Mouse (Mus musculus) mouse trophoblast stem cell (cell line): ENCODE results near the gene Ube2c.
"Not testable (repeated sequence)": the region's sequence is repeated elsewhere in the genome, so short reads cannot be mapped to it uniquely, and the experiment has no call there.

Experiments
- in situ Hi-C, 2 experiments: fragments of 300-500 bp; cut with MseI, MboI; formaldehyde crosslinking; loops; 2 replicates in 1 of 2; 3 replicates in 1 of 2; pipeline ENCODE4 v1.15.1; 2025

The Ube2c gene

GRCm38 (mm10) chr2:164787779-164788178 lies 18.1 kb downstream of the Ube2c start:
- in situ Hi-C loops = no loop called here

GRCm38 (mm10) chr2:164788411-164788810 lies 18.7 kb downstream of the Ube2c start:
- in situ Hi-C loops = no loop called here

- in situ Hi-C loops = no loop called here
Observed at GRCm38 (mm10) chr2:164790451-164790850, 20.8 kb downstream of the Ube2c start.

GRCm38 (mm10) chr2:164791841-164792261 lies 22.2 kb downstream of the Ube2c start:
- in situ Hi-C loops = no loop called here

GRCm38 (mm10) chr2:164792400-164793190 lies 22.9 kb downstream of the Ube2c start:
- in situ Hi-C loops = no loop called here

GRCm38 (mm10) chr2:164793236-164793635 lies 23.5 kb downstream of the Ube2c start:
- in situ Hi-C loops = no loop called here

- in situ Hi-C loops = no loop called here
Observed at GRCm38 (mm10) chr2:164793772-164794171, 24.1 kb downstream of the Ube2c start.

GRCm38 (mm10) chr2:164794293-164794692 lies 24.6 kb downstream of the Ube2c start:
- in situ Hi-C loops = no loop called here

- in situ Hi-C loops = no loop called here
Observed at GRCm38 (mm10) chr2:164795868-164796267, 26.2 kb downstream of the Ube2c start.

GRCm38 (mm10) chr2:164798554-164798953 lies 28.9 kb downstream of the Ube2c start:
- in situ Hi-C loops = not testable (repeated sequence)

GRCm38 (mm10) chr2:164800252-164801004 lies 30.7 kb downstream of the Ube2c start:
- in situ Hi-C loops = no loop called here

GRCm38 (mm10) chr2:164803201-164803920 lies 33.7 kb downstream of the Ube2c start:
- in situ Hi-C loops = no loop called here

- in situ Hi-C loops = no loop called here
Observed at GRCm38 (mm10) chr2:164803921-164804313, 34.2 kb downstream of the Ube2c start.

GRCm38 (mm10) chr2:164804533-164805331 lies 35.0 kb downstream of the Ube2c start, which contains the start of the genes Acot8 and Zswim3:
Acot8 (minus strand) TSS chr2:164804882.
Zswim3 (plus strand) TSS chr2:164805098.
- in situ Hi-C loops = no loop called here

- in situ Hi-C loops = no loop called here
Observed at GRCm38 (mm10) chr2:164805332-164805718, 35.6 kb downstream of the Ube2c start.

- in situ Hi-C loops = no loop called here
Observed at GRCm38 (mm10) chr2:164806614-164807013, 36.9 kb downstream of the Ube2c start.

GRCm38 (mm10) chr2:164813557-164813956 lies 43.9 kb downstream of the Ube2c start:
- in situ Hi-C loops = no loop called here

- in situ Hi-C loops = no loop called here
Observed at GRCm38 (mm10) chr2:164815348-164815747, 45.6 kb downstream of the Ube2c start.

- in situ Hi-C loops = no loop called here
Observed at GRCm38 (mm10) chr2:164815821-164816220, 46.1 kb downstream of the Ube2c start.

- in situ Hi-C loops = no loop called here
Observed at GRCm38 (mm10) chr2:164817206-164817605, 47.5 kb downstream of the Ube2c start.

- in situ Hi-C loops = no loop called here
Observed at GRCm38 (mm10) chr2:164817703-164818102, 48.0 kb downstream of the Ube2c start.
